8 mouse cellular contexts compared by ENCODE assay signal in the genomic region with DNA sequence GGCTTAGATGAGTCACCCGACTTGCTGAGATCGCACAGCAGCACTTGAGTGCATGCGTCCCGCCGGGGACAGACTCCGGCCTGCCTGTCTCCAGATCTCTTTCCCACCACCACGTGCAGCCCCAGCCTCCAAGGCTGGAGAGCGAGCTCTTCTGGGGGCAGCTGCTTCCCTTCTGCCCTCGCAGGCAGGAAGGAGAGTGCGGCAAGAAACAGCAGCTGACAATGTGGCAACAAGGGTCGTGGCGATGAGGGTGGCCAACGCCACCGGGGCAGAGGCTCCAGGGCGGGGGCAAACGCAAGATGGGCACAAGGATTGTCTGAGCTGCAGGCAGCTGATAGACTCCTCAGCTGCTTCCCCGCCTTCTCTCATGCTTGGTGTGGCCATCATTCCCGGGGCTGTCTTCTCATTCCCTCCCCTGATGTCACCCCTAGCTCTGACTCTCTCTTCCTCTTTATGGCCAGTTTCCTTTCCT. TPM values are rescaled to one million over a fixed set of nuclear protein-coding genes. Genes with fewer than 3 reads are reported as not detected.
A peak's percentile ranks its signal among the peaks of the same experiment; 100 is the strongest.
DNase-seq lines count a peak whose midpoint lies in the region; ATAC-seq and TF ChIP-seq lines count a peak whose summit lies in the region.

No protein-coding gene starts in this region.

- peak; percentile 44 to 59 for DNase-seq in adrenal gland, postnatal 36 days
- no peak for DNase-seq in adrenal gland, adult 8-10 months
- peak; percentile 48 for DNase-seq in urinary bladder, postnatal 14 days (ENCODE audit: low spot score)
- no peak for DNase-seq in urinary bladder, postnatal 36 days (ENCODE audit: low spot score in 2 of 2)
- no peak for DNase-seq in limb, embryonic 11.5 days (ENCODE audit: low spot score)
- no peak for DNase-seq in spleen, adult 2 months (ENCODE audit: low read depth in 1 of 2, low spot score in 2 of 2)
- no peak for DNase-seq in frontal cortex, postnatal 36 days (ENCODE audit: low spot score in 2 of 2)
- DNase-seq in cerebellum, adult 8-10 months: no peak

- H3K9me3 ChIP-seq in limb, embryonic 11.5 days (ENCODE audit: control insufficient read depth, low read length): no peaks in the 10 kb centered on the region

- 0 out of 2 replicates have a peak overlapping the region, but pooled peaks have one; percentile 33 for H3K27ac ChIP-seq in limb, embryonic 11.5 days (replicated peaks; ENCODE audit: low read depth, low read length)
- peak overlapping the region; percentile 63 for H3K27ac ChIP-seq in spleen, adult 2 months (ENCODE audit: insufficient read depth, low read length)

- no peak overlapping the region for H3K9ac ChIP-seq in limb, embryonic 11.5 days (ENCODE audit: low read length)

- TF ChIP-seq CTCF in spleen, adult 2 months (IDR thresholded peaks at IDR 0.05; ENCODE audit: extremely low read depth, insufficient read depth, insufficient read length, insufficient replicate concordance): no peak

- peaks cover 30% of the 10 kb centered on the region for H3K4me1 ChIP-seq in limb, embryonic 11.5 days (ENCODE audit: control insufficient read depth, insufficient read depth, low read length)
- H3K4me1 ChIP-seq in spleen, adult 2 months (ENCODE audit: control insufficient read depth, insufficient read depth, insufficient read length): peaks cover 45% of the 10 kb centered on the region

- no peaks in the 10 kb centered on the region for H3K27me3 ChIP-seq in limb, embryonic 11.5 days (ENCODE audit: control insufficient read depth, insufficient read depth, low read length)
- no peaks in the 10 kb centered on the region for H3K27me3 ChIP-seq in spleen, adult 2 months (ENCODE audit: control insufficient read depth, insufficient read depth, low read length)

- no peak for TF ChIP-seq POLR2A in spleen, adult 2 months (IDR thresholded peaks at IDR 0.05; ENCODE audit: low read depth, low read length)

- no peak for ATAC-seq in limb, embryonic 11.5 days (ENCODE audit: insufficient number of reproducible peaks, low FRiP score, low TSS enrichment, low read depth)

- H3K4me3 ChIP-seq in limb, embryonic 11.5 days (ENCODE audit: low read depth, low read length): no peak overlapping the region
- H3K4me3 ChIP-seq in spleen, adult 2 months (ENCODE audit: extremely low read depth, insufficient read depth, insufficient read length): 0 out of 2 replicates have a peak overlapping the region, but pooled peaks have one; percentile 6

- no peaks in the 10 kb centered on the region for H3K36me3 ChIP-seq in limb, embryonic 11.5 days (ENCODE audit: control insufficient read depth, insufficient read depth, low read length)
- peaks cover 8% of the 10 kb centered on the region for H3K36me3 ChIP-seq in spleen, adult 2 months (ENCODE audit: control insufficient read depth, insufficient read depth, low read length)

- no peak overlapping the region for H3K4me2 ChIP-seq in limb, embryonic 11.5 days (ENCODE audit: low read depth, severe bottlenecking)

- WGBS in limb, embryonic 11.5 days: 74% methylated on average over 18 of the region's 18 CpGs
- WGBS in spleen, adult 2 months: 12% methylated on average over 18 of the region's 18 CpGs

RNA-seq across cellular contexts. Expression of a gene that starts 18.4 kb away (rescaled TPM):
- total RNA-seq in adrenal gland, postnatal 36 days (2021): 100 to 1,000 TPM; 408 to 430 TPM
- total RNA-seq in adrenal gland, adult 8-10 months (2022): 100 to 1,000 TPM; 350 to 623 (median 446) TPM
- 345 and 350 TPM in 2 replicates for polyA plus RNA-seq in limb, embryonic 11.5 days (2014; fragmentation: Nextera tagmentation; extraction: Ambion mirVana)
- polyA plus RNA-seq in spleen, adult 2 months (2012; rRNA removed): 171 and 240 TPM in 2 replicates

RNA-seq across cellular contexts. Expression of a gene that starts 21.2 kb away (rescaled TPM):
- 10 to 100 TPM; 18.5 to 21.2 TPM for total RNA-seq in adrenal gland, postnatal 36 days (2021)
- 10 to 100 TPM; 22.8 to 29.9 (median 25.9) TPM for total RNA-seq in adrenal gland, adult 8-10 months (2022)
- 30.4 and 33.7 TPM in 2 replicates for polyA plus RNA-seq in limb, embryonic 11.5 days (2014; fragmentation: Nextera tagmentation; extraction: Ambion mirVana)
- polyA plus RNA-seq in spleen, adult 2 months (2012; rRNA removed): 26.5 and 29.7 TPM in 2 replicates

Comparison
In these comparisons a context has a peak if more than half of its experiments do, and no peak if none do; other contexts are left out.
1. DNase-seq: peak in adrenal gland, postnatal 36 days (2 of 2) and urinary bladder, postnatal 14 days (single experiment); none in adrenal gland, adult 8-10 months (single experiment), urinary bladder, postnatal 36 days (0 of 2), limb, embryonic 11.5 days (single experiment), spleen, adult 2 months (0 of 2), frontal cortex, postnatal 36 days (0 of 2) and cerebellum, adult 8-10 months (single experiment).